Mouse (Mus musculus) liver, embryonic 15.5 days (tissue): ENCODE measurements around the gene Stk40. TPM values are rescaled to one million over a fixed set of nuclear protein-coding genes. Genes with fewer than 3 reads are reported as not detected.

Source experiments
- ATAC-seq: fragments of 200-750 bp; cut with Nextera tagmentation; 2 replicates; pipeline ENCODE4 v1.8.0; 2017; ENCODE audit warnings: moderate number of reproducible peaks, mild to moderate bottlenecking, moderate library complexity; ENCODE audit not compliant: insufficient read depth
- H3K27ac ChIP-seq: fragments of 300-500 bp; sonication (generic); replicated peaks from 2 replicates; pipeline ENCODE4 v1.5.1; 2015; ENCODE audit warnings: mild to moderate bottlenecking, inconsistent platforms
- H3K27me3 ChIP-seq: fragments of 300-500 bp; sonication (generic); 2 replicates; pipeline ENCODE4 v1.6.1; 2015; ENCODE audit warnings: mild to moderate bottlenecking, inconsistent platforms
- H3K36me3 ChIP-seq: fragments of 300-500 bp; sonication (generic); replicated peaks from 2 replicates; pipeline ENCODE4 v1.6.1; 2015; ENCODE audit warnings: moderate library complexity, mild to moderate bottlenecking, inconsistent platforms
- H3K4me1 ChIP-seq: fragments of 300-500 bp; sonication (generic); replicated peaks from 2 replicates; pipeline ENCODE4 v1.6.1; 2015; ENCODE audit warnings: inconsistent platforms
- H3K4me2 ChIP-seq: fragments of 300-500 bp; sonication (generic); 2 replicates; pipeline ENCODE4 v1.6.1; 2015; ENCODE audit warnings: moderate library complexity, mild to moderate bottlenecking, inconsistent platforms
- H3K4me3 ChIP-seq: fragments of 300-500 bp; sonication (generic); replicated peaks from 2 replicates; pipeline ENCODE4 v1.5.1; 2015; ENCODE audit warnings: mild to moderate bottlenecking, inconsistent platforms
- H3K9ac ChIP-seq: fragments of 300-500 bp; sonication (generic); 2 replicates; pipeline ENCODE4 v1.6.1; 2015; ENCODE audit warnings: moderate library complexity, mild to moderate bottlenecking, inconsistent platforms
- H3K9me3 ChIP-seq: fragments of 300-500 bp; sonication (generic); replicated peaks from 2 replicates; pipeline ENCODE4 v1.6.1; 2016; ENCODE audit warnings: inconsistent platforms
- WGBS: fragments of 180-500 bp; shearing (Covaris S2); methylation state at CpG from one replicate; pipeline ENCODE4 v1.1.7; 2015; ENCODE audit warnings: mixed read lengths; ENCODE audit not compliant: insufficient replicate concordance; 5-methylcytosine and 5-hydroxymethylcytosine counted together
- polyA plus RNA-seq: library from polyadenylated mRNA; unstranded; fragments of >200 nt; fragmentation: Nextera tagmentation; extraction: Ambion mirVana; gene quantifications from 2 replicates; pipeline ENCODE4 v1.2.1, GENCODE M21; 2015

Gene Stk40
- polyA plus RNA-seq = 13.1 and 15.5 TPM in 2 replicates

GRCm38 (mm10) chr4:126103590-126104068 lies at the start of gene Stk40:
Gene Stk40 (plus strand): TSS chr4:126103957.
- H3K36me3 ChIP-seq = peaks cover 5% of the 10 kb centered on the region
- no peaks in the 10 kb centered on the region for H3K27me3 ChIP-seq
- WGBS = under 1% methylated on average over 34 of the region's 34 CpGs
- H3K9ac ChIP-seq = peak within 1 kb of the TSS; percentile 82
- H3K9me3 ChIP-seq = no peaks in the 10 kb centered on the region
- H3K27ac ChIP-seq = peak within 1 kb of the TSS; percentile 99
- peak; percentile 89 for ATAC-seq
- H3K4me3 ChIP-seq = peak within 1 kb of the TSS; percentile 84
- peaks cover 83% of the 10 kb centered on the region for H3K4me1 ChIP-seq
- peak within 1 kb of the TSS; percentile 96 for H3K4me2 ChIP-seq

GRCm38 (mm10) chr4:126057207-126058133 lies 46.3 kb upstream of the Stk40 start:
- peaks cover 39% of the 10 kb centered on the region for H3K36me3 ChIP-seq
- peaks cover 33% of the 10 kb centered on the region for H3K4me1 ChIP-seq
- ATAC-seq = peak; percentile 42
- peak overlapping the region; percentile 94 for H3K4me2 ChIP-seq
- H3K9ac ChIP-seq = peak overlapping the region; percentile 68
- no peaks in the 10 kb centered on the region for H3K9me3 ChIP-seq
- H3K27ac ChIP-seq = peak overlapping the region; percentile 86
- WGBS = 8% methylated on average over 19 of the region's 19 CpGs
- no peaks in the 10 kb centered on the region for H3K27me3 ChIP-seq
- H3K4me3 ChIP-seq = peak overlapping the region; percentile 81

GRCm38 (mm10) chr4:126058134-126058996 lies 45.4 kb upstream of the Stk40 start, which contains the start of gene Oscp1:
Gene Oscp1 (plus strand): TSS chr4:126058565.
- peaks cover 33% of the 10 kb centered on the region for H3K36me3 ChIP-seq
- WGBS = under 1% methylated on average over 57 of the region's 57 CpGs
- peak; percentile 95 for ATAC-seq
- peak within 1 kb of the TSS; percentile 81 for H3K4me3 ChIP-seq
- H3K9ac ChIP-seq = peak within 1 kb of the TSS; percentile 68
- H3K27ac ChIP-seq = peak within 1 kb of the TSS; percentile 86
- H3K27me3 ChIP-seq = no peaks in the 10 kb centered on the region
- no peaks in the 10 kb centered on the region for H3K9me3 ChIP-seq
- peak within 1 kb of the TSS; percentile 94 for H3K4me2 ChIP-seq
- H3K4me1 ChIP-seq = peaks cover 34% of the 10 kb centered on the region

GRCm38 (mm10) chr4:126058997-126059362 lies 44.8 kb upstream of the Stk40 start:
- 40% methylated on average over 9 of the region's 9 CpGs for WGBS

GRCm38 (mm10) chr4:126062856-126063255 lies 40.9 kb upstream of the Stk40 start:
- 53% methylated on average over 1 of the region's 1 CpGs for WGBS

More at GRCm38 (mm10) chr4:126058997-126059362, 44.8 kb upstream of the Stk40 start:
- peak overlapping the region; percentile 68; the same call in 1 of the 2 replicates for H3K9ac ChIP-seq
- peaks cover 36% of the 10 kb centered on the region for H3K4me1 ChIP-seq
- H3K27ac ChIP-seq = no peak overlapping the region
- H3K27me3 ChIP-seq = no peaks in the 10 kb centered on the region
- peak overlapping the region; percentile 94 for H3K4me2 ChIP-seq
- ATAC-seq = no peak
- H3K9me3 ChIP-seq = no peaks in the 10 kb centered on the region
- H3K4me3 ChIP-seq = peak overlapping the region; percentile 81
- peaks cover 26% of the 10 kb centered on the region for H3K36me3 ChIP-seq

GRCm38 (mm10) chr4:126065241-126065640 lies 38.5 kb upstream of the Stk40 start:
- H3K4me2 ChIP-seq = no peak overlapping the region
- no peak overlapping the region for H3K9ac ChIP-seq
- no peak overlapping the region for H3K4me3 ChIP-seq
- no peaks in the 10 kb centered on the region for H3K9me3 ChIP-seq
- no peaks in the 10 kb centered on the region for H3K36me3 ChIP-seq
- H3K27me3 ChIP-seq = no peaks in the 10 kb centered on the region
- peak; percentile 31; the same call in 1 of the 2 replicates for ATAC-seq
- no peak overlapping the region for H3K27ac ChIP-seq
- peaks cover 7% of the 10 kb centered on the region; the same call in 1 of the 2 replicates for H3K4me1 ChIP-seq
- 70% methylated on average over 7 of the region's 7 CpGs for WGBS

More at GRCm38 (mm10) chr4:126062856-126063255, 40.9 kb upstream of the Stk40 start:
- no peak overlapping the region for H3K27ac ChIP-seq
- H3K9ac ChIP-seq = no peak overlapping the region
- peaks cover 22% of the 10 kb centered on the region for H3K4me1 ChIP-seq
- H3K4me2 ChIP-seq = no peak overlapping the region
- no peaks in the 10 kb centered on the region for H3K9me3 ChIP-seq
- H3K27me3 ChIP-seq = no peaks in the 10 kb centered on the region
- no peak for ATAC-seq
- H3K4me3 ChIP-seq = no peak overlapping the region
- no peaks in the 10 kb centered on the region for H3K36me3 ChIP-seq

- no peak overlapping the region for H3K9ac ChIP-seq
- no peaks in the 10 kb centered on the region for H3K27me3 ChIP-seq
- peaks cover 3% of the 10 kb centered on the region; the same call in 1 of the 2 replicates for H3K4me1 ChIP-seq
- WGBS = 56% methylated on average over 15 of the region's 15 CpGs
- H3K36me3 ChIP-seq = no peaks in the 10 kb centered on the region
- H3K4me2 ChIP-seq = no peak overlapping the region
- no peaks in the 10 kb centered on the region for H3K9me3 ChIP-seq
- H3K27ac ChIP-seq = no peak overlapping the region
- H3K4me3 ChIP-seq = no peak overlapping the region
- ATAC-seq = no peak
Measured at GRCm38 (mm10) chr4:126067401-126068077, 36.2 kb upstream of the Stk40 start.

GRCm38 (mm10) chr4:126068842-126069241 lies 34.9 kb upstream of the Stk40 start:
- H3K9ac ChIP-seq = no peak overlapping the region
- H3K27me3 ChIP-seq = no peaks in the 10 kb centered on the region
- H3K4me1 ChIP-seq = peaks cover 2% of the 10 kb centered on the region; the same call in 1 of the 2 replicates
- no peak for ATAC-seq
- WGBS = 54% methylated on average over 6 of the region's 6 CpGs
- no peak overlapping the region for H3K4me3 ChIP-seq
- no peaks in the 10 kb centered on the region for H3K9me3 ChIP-seq
- H3K27ac ChIP-seq = no peak overlapping the region
- H3K4me2 ChIP-seq = no peak overlapping the region
- no peaks in the 10 kb centered on the region for H3K36me3 ChIP-seq

- no peak for ATAC-seq
- H3K27ac ChIP-seq = no peak overlapping the region
- no peaks in the 10 kb centered on the region for H3K4me1 ChIP-seq
- no peak overlapping the region for H3K4me3 ChIP-seq
- no peak overlapping the region for H3K9ac ChIP-seq
- no peaks in the 10 kb centered on the region for H3K9me3 ChIP-seq
- 68% methylated on average over 6 of the region's 6 CpGs for WGBS
- no peaks in the 10 kb centered on the region for H3K36me3 ChIP-seq
- H3K4me2 ChIP-seq = no peak overlapping the region
- no peaks in the 10 kb centered on the region for H3K27me3 ChIP-seq
Measured at GRCm38 (mm10) chr4:126077833-126078232, 25.9 kb upstream of the Stk40 start.

GRCm38 (mm10) chr4:126079266-126079665 lies 24.5 kb upstream of the Stk40 start:
- H3K27me3 ChIP-seq = no peaks in the 10 kb centered on the region
- no peak overlapping the region for H3K4me2 ChIP-seq
- no peaks in the 10 kb centered on the region for H3K9me3 ChIP-seq
- H3K4me1 ChIP-seq = peaks cover 4% of the 10 kb centered on the region; the same call in 1 of the 2 replicates
- H3K9ac ChIP-seq = no peak overlapping the region
- no peak overlapping the region for H3K4me3 ChIP-seq
- no peak overlapping the region for H3K27ac ChIP-seq
- ATAC-seq = no peak
- H3K36me3 ChIP-seq = no peaks in the 10 kb centered on the region
- WGBS = 60% methylated on average over 4 of the region's 4 CpGs
